Mouse (Mus musculus): ENCODE data around the gene Ralbp1.

The Ralbp1 gene

DNA sequence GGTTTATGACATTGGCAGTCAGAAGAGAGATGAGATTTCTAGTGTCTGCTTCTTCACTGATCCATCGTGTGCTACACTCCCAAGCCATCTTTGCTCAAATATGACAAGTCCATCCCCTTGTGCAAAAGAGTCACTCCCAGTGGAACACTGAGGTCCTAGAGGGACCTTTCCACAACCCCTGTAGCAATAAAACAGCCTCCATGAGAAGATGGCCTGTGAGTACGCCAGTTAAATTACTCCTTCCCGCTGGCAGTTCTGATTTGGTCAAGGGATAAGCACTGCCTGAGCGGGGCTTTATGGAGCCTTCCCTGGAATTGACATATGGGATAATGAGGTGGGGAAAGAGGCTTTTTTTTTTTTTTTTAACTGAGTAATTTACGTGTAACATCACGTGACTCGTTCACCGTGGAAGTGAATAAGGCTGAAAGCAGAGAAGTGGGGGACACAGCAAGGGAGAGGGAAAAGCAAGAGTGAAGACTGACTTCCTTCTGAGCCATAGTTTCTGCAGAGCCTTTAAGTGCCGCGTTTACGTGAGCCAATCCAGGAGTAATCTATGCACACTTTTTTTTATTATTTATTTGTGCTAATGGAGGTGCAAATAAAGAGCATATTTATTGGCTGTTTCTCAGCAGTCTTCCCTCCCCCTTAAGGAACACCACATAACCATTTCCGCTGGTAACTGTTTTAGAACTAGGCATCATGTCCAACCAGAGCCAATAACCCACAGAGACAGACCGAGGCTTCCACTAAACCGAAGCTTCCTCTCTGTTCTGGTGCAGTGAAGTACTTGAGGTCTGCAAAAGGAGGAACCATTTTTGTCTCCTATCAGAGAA lies at the start of gene Ralbp1:
Gene Ralbp1, minus strand, starts transcription at position 102 of the 833 bp plus-strand sequence.
- CTCF ChIA-PET: interaction anchor here (0.5 kb wide), 1 partner anchor 88 kb away, joined by 3 read pairs; no protein-coding TSS in a partner anchor

GRCm38 (mm10) chr17:65933741-65934140 lies 48.1 kb upstream of the Ralbp1 start:
- CTCF ChIA-PET: interaction anchor here (0.5 kb wide), 1 partner anchor 113 kb away, joined by 6 read pairs; no protein-coding TSS in a partner anchor

DNA sequence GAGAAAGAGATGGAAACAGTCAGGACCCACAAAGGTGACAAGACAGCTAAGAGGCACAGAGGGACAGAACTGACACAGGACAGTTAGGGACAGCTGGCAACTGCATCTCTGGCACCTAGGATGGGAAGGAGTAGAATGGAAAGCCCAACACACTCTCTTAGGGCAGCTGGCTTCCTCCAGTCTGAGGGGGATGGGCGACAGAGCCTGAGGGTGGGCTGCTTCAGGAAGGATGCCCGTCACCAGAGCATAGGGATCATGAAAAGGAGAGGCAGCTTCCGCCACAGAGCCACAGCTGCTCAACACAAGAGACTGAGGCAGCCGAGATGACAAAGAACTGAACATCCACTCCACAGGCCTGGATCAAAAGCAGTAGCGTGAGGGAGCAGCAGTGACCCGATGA lies 45.9 kb upstream of the Ralbp1 start:
- CTCF ChIA-PET: no interaction called here

DNA sequence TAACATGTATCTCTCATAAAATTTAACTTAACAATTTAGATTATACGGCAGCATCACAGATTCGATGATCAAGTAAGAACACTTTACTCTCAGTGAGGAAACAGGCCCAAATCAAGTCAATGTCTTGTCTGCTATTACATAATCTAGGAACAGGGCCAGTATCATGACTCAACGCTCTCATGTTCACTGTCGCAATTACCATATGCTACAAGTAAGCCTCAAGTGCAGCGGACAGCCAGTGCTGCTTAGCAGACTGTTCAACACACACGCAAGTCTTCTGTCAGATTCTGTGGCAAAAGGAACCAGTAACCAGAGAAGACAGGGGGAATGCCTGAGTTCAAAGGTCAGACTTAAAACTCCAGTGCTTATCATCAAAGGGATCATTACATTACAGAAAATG lies 45.4 kb upstream of the Ralbp1 start:
- CTCF ChIA-PET: interaction anchor here (0.6 to 0.7 kb wide), 2 partner anchors 146 to 188 kb away, joined by 5 to 7 read pairs; partner anchors contain the start of gene Ankrd12

GRCm38 (mm10) chr17:65930158-65930826 lies 44.7 kb upstream of the Ralbp1 start:
- CTCF ChIA-PET: interaction anchor here (0.6 to 1.0 kb wide), 4 partner anchors 64 to 189 kb away, joined by 3 to 7 read pairs (median 4); partner anchors contain the start of gene Ankrd12

- CTCF ChIA-PET: interaction anchor here (1.0 kb wide), 1 partner anchor 63 kb away, joined by 3 read pairs; no protein-coding TSS in a partner anchor
Measured at GRCm38 (mm10) chr17:65929319-65929978, 43.9 kb upstream of the Ralbp1 start.

- CTCF ChIA-PET: no interaction called here
Measured at GRCm38 (mm10) chr17:65927077-65927476, 41.5 kb upstream of the Ralbp1 start.

- CTCF ChIA-PET: no interaction called here
Measured at GRCm38 (mm10) chr17:65924218-65924617, 38.6 kb upstream of the Ralbp1 start.

- CTCF ChIA-PET: no interaction called here
Measured at GRCm38 (mm10) chr17:65921975-65922374, 36.4 kb upstream of the Ralbp1 start.

GRCm38 (mm10) chr17:65919235-65919634 lies 33.6 kb upstream of the Ralbp1 start:
- CTCF ChIA-PET: interaction anchor here (0.6 kb wide), 1 partner anchor 139 kb away, joined by 3 read pairs; no protein-coding TSS in a partner anchor

- CTCF ChIA-PET: interaction anchor here (0.7 kb wide), 1 partner anchor 46 kb away, joined by 7 read pairs; no protein-coding TSS in a partner anchor
Measured at GRCm38 (mm10) chr17:65916135-65916668, 30.6 kb upstream of the Ralbp1 start.

- CTCF ChIA-PET: no interaction called here
Measured at GRCm38 (mm10) chr17:65914083-65914482, 28.5 kb upstream of the Ralbp1 start.

DNA sequence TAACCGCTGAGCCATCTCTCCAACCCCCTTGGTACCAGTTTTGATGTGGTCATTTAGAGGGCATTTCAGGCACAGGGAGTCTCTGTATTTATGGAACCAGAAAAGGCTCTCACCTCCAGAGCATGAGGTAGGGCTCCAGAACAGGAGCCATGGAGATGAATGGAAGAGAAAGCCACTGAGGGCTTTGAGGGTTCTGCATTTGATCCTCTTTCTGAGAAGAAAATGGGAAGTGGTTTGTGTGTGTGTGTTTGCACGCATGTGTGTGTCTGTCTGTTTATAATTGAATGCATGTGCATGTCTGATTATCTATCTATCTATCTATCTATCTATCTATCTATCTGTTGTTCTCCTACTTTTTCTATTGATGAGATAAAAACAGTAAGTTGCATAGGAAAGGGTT lies 26.6 kb upstream of the Ralbp1 start:
- CTCF ChIA-PET: no interaction called here

DNA sequence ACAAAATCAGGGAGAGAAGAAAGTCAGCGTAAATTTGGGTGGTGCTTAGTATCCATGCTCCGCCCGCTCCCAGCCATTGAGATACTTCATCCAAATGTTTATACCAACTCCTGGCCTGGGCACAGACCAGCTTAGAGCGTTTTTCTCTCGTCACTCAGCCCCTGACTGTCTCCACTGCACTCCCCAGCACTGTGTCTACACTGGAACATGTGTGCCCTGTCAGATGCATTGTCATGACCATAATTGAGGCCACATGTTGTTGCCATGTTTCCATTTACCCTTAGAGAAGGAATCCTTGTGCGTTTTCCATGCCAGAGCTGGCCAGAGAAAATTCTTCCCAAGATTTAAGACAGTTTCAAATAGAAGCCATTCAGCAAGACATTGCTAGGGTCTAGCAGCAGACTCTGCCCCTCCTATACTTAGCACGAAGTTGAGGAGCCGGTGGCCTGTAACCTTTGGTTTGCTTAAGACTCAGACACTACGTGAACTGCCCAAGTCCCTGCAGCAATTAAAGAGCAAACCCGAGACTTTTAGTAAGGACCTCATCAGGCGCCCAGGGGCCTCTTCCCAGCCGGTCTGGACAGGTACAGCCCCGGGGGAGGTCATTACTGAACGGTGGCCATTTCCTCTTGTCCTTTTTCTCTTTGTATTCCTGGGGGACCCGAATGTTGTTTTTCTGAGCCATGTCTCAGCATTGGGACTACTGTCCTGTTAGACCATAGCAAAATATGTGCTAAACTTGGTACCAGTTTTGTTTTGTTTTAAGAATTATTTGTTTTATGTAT lies 25.9 kb upstream of the Ralbp1 start:
- CTCF ChIA-PET: interaction anchor here (0.7 kb wide), 1 partner anchor 488 kb away, joined by 3 read pairs; no protein-coding TSS in a partner anchor

DNA sequence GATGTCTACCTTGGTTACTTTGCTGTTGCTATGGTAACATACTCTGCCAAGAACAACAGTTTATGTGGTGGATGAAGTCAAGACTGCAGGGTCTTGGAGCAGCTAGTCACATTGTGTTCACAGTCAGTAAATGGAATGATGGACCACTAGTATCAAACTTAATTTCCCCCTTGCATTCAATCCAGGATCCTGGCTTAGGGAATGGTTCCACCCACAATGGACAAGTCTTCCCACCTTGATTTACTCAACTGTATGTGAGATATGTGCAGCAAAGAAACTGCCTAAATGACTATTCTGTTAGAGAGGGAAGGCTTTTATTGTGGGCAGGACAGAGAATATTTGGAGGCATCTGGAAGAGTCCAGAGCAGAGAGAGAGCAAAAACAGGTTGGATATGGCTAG lies 22.7 kb upstream of the Ralbp1 start:
- CTCF ChIA-PET: no interaction called here

DNA sequence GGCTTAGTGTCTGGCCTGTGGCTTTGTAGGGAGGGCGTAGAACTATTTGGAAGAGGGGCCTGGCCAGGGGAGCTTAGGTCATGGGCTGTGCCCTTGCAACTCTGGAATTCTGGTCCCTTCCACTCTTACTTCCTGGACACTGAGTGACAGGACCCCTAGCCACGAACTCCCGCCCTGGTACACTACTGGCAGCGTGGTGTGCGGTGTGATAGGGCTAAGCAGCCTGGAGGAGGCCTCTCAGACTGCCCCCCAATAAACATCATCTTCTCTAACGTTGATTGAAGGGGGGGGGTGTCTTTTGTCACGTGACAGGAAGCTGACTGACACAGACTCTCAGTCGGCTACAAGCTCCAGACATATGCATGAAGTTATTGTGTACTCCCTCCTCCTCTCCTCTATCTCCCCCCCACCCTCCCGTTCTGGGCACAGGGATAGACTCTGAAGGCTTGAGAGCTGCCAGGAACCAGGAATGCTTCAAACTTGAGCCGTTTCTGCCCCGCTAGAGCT lies 21.4 kb upstream of the Ralbp1 start:
- CTCF ChIA-PET: interaction anchor here (0.5 to 0.6 kb wide), 4 partner anchors 43 to 287 kb away, joined by 3 to 13 read pairs (median 6); no protein-coding TSS in a partner anchor

GRCm38 (mm10) chr17:65906313-65906894 lies 20.8 kb upstream of the Ralbp1 start:
- CTCF ChIA-PET: interaction anchor here (0.5 kb wide), 1 partner anchor 288 kb away, joined by 3 read pairs; no protein-coding TSS in a partner anchor

GRCm38 (mm10) chr17:65905241-65905640 lies 19.6 kb upstream of the Ralbp1 start:
- CTCF ChIA-PET: interaction anchor here (0.6 kb wide), 1 partner anchor 101 kb away, joined by 10 read pairs; no protein-coding TSS in a partner anchor

DNA sequence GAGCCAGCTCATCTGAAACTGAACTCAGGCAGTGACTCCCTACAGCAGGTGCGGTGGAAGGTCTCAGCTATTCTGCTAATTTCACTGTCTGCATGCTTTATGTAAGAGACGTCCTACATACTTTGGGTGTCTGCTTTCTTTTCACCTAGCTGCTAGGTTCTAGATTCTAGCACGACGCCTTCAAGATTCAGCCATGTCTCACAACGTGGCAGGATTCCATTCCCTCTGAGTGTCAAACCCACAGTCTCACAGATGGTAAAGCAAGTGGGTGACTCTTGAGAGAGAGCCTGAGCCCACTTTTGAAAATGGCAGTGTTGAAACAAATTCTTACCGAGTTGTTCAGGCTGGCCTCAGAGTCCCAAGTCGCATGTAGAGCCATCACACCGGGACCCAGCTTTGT lies 18.2 kb upstream of the Ralbp1 start:
- CTCF ChIA-PET: no interaction called here

DNA sequence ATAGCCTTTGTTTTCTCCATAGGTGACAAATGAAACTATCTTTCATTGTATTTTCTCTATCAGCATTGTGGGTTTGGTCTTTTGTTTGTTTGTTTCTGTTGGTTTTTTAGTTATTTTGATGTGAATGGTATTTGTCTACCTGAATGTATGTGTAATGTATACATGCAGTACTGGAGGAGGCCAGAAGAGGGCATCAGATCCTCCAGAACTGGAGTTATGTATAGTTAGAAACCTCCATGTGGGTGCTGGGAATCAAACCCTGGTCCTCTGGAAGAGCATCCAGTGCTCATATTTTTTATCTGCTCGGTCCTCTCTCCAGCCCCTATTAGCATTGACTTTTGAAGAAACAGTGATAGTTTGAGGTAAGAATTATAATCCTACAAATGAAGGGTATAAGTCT lies 17.4 kb upstream of the Ralbp1 start:
- CTCF ChIA-PET: interaction anchor here (0.6 kb wide), 1 partner anchor 124 kb away, joined by 12 read pairs; no protein-coding TSS in a partner anchor
